Mouse (Mus musculus) MEL (cell line): Measurements from ENCODE around the gene Emilin2. TPM values are rescaled to one million over a fixed set of nuclear protein-coding genes. Genes with fewer than 3 reads are reported as not detected.

ENCODE experiments used
- DNase-seq: peaks from one replicate; pipeline ENCODE4 v3.0.0; 2011; ENCODE audit warnings: low read depth, low spot score
- H3K27ac ChIP-seq: 2 replicates; pipeline ENCODE4 v1.5.1; 2012; ENCODE audit warnings: low read depth, mild to moderate bottlenecking, control low read depth, low read length, moderate library complexity; ENCODE audit not compliant: control insufficient read depth
- H3K27me3 ChIP-seq, 2 experiments: fragments of 150-350 bp in 1 of 2; sonication (generic) in 1 of 2; 2 replicates each; pipeline ENCODE4 v1.6.1; 2012; ENCODE audit warnings: low read length in 2 of 2, mild to moderate bottlenecking in 2 of 2, improper control_type of control experiment in 1 of 2, moderate library complexity in 1 of 2; ENCODE audit not compliant: insufficient read depth in 2 of 2, control insufficient read depth in 1 of 2
- H3K36me3 ChIP-seq, 2 experiments: 2 replicates each; pipeline ENCODE4 v1.6.1; 2012 to 2014; ENCODE audit warnings: low read length in 2 of 2, improper control_type of control experiment in 1 of 2, inconsistent platforms in 1 of 2, mild to moderate bottlenecking in 1 of 2; ENCODE audit not compliant: insufficient read depth in 2 of 2, control insufficient read depth in 1 of 2
- H3K4me1 ChIP-seq, 2 experiments: fragments of 150-350 bp in 1 of 2; sonication (generic) in 1 of 2; 2 replicates each; pipeline ENCODE4 v1.6.1; 2012; ENCODE audit warnings: low read length in 2 of 2, improper control_type of control experiment in 1 of 2, mild to moderate bottlenecking in 1 of 2; ENCODE audit not compliant: insufficient read depth in 2 of 2, control insufficient read depth in 1 of 2
- H3K4me3 ChIP-seq, 2 experiments: fragments of 150-350 bp in 1 of 2; sonication (generic) in 1 of 2; 2 replicates each; pipeline ENCODE4 v1.5.1; 2012; ENCODE audit warnings: low read depth in 2 of 2, low read length in 2 of 2, mild to moderate bottlenecking in 2 of 2, moderate library complexity in 2 of 2, control low read depth in 1 of 2, improper control_type of control experiment in 1 of 2; ENCODE audit not compliant: control insufficient read depth in 1 of 2, insufficient read depth in 1 of 2
- H3K79me2 ChIP-seq: 2 replicates; pipeline ENCODE4 v1.6.1; 2012; ENCODE audit warnings: mild to moderate bottlenecking, low read length, moderate library complexity; ENCODE audit not compliant: control insufficient read depth, poor library complexity, insufficient read depth
- H3K9ac ChIP-seq: 2 replicates; pipeline ENCODE4 v1.6.1; 2012; ENCODE audit warnings: low read depth, mild to moderate bottlenecking, control low read depth, low read length, moderate library complexity; ENCODE audit not compliant: control insufficient read depth, poor library complexity, severe bottlenecking
- H3K9me3 ChIP-seq: fragments of 150-350 bp; sonication (generic); replicated peaks from 2 replicates; pipeline ENCODE4 v1.6.1; 2012; ENCODE audit warnings: mild to moderate bottlenecking, low read length, improper control_type of control experiment, moderate library complexity; ENCODE audit not compliant: insufficient read depth
- CHD1 ChIP-seq: IDR thresholded peaks from 2 replicates; pipeline ENCODE4 v1.6.1; 2012; ENCODE audit warnings: low read depth, mild to moderate bottlenecking, inconsistent platforms, low read length, improper control_type of control experiment
- CTCF ChIP-seq, 3 experiments: IDR thresholded peaks in 2 of 3; conservative IDR thresholded peaks in 1 of 3; 2 replicates each; pipeline ENCODE4 v1.5.1; 2011 to 2012; ENCODE audit warnings: low read length in 3 of 3, low read depth in 2 of 3, mild to moderate bottlenecking in 2 of 3, improper control_type of control experiment in 1 of 3, inconsistent platforms in 1 of 3, mixed read lengths in 1 of 3, moderate library complexity in 1 of 3; ENCODE audit not compliant: control insufficient read depth in 1 of 3, insufficient read depth in 1 of 3, poor library complexity in 1 of 3, severe bottlenecking in 1 of 3
- ELF1 ChIP-seq: IDR thresholded peaks from 2 replicates; pipeline ENCODE4 v1.6.1; 2014; ENCODE audit warnings: low read depth, mild to moderate bottlenecking, inconsistent platforms, low read length, improper control_type of control experiment, moderate library complexity
- ETS1 ChIP-seq: IDR thresholded peaks from 2 replicates; pipeline ENCODE4 v1.6.1; 2012; ENCODE audit warnings: low read depth, mild to moderate bottlenecking, inconsistent platforms, low read length, improper control_type of control experiment, moderate library complexity
- HCFC1 ChIP-seq: IDR thresholded peaks from 2 replicates; pipeline ENCODE4 v1.6.1; 2012; ENCODE audit warnings: low read depth, mild to moderate bottlenecking, inconsistent platforms, low read length, improper control_type of control experiment, moderate library complexity
- MAFK ChIP-seq: IDR thresholded peaks from 2 replicates; pipeline ENCODE4 v1.6.1; 2011; ENCODE audit warnings: low read depth, mild to moderate bottlenecking, low read length, improper control_type of control experiment, borderline replicate concordance
- MEF2A ChIP-seq: IDR thresholded peaks from 2 replicates; pipeline ENCODE4 v1.6.1; 2014; ENCODE audit warnings: low read depth, mild to moderate bottlenecking, inconsistent platforms, low read length, improper control_type of control experiment; ENCODE audit not compliant: poor library complexity, insufficient replicate concordance, severe bottlenecking; ENCODE audit errors: extremely low read depth
- MYB ChIP-seq: IDR thresholded peaks from 2 replicates; pipeline ENCODE4 v1.6.1; 2011; ENCODE audit warnings: mild to moderate bottlenecking, low read depth, low read length, improper control_type of control experiment
- MYC ChIP-seq: IDR thresholded peaks from 2 replicates; pipeline ENCODE4 v1.6.1; 2011; ENCODE audit warnings: low read depth, mild to moderate bottlenecking, low read length, improper control_type of control experiment, moderate library complexity
- NRF1 ChIP-seq: IDR thresholded peaks from 2 replicates; pipeline ENCODE4 v1.6.1; 2014; ENCODE audit warnings: low read depth, mild to moderate bottlenecking, inconsistent platforms, low read length, improper control_type of control experiment, moderate library complexity; ENCODE audit not compliant: poor library complexity, insufficient read depth, severe bottlenecking
- RAD21 ChIP-seq: IDR thresholded peaks from 2 replicates; pipeline ENCODE4 v1.6.1; 2011; ENCODE audit warnings: mild to moderate bottlenecking, low read depth, low read length, improper control_type of control experiment
- RCOR1 ChIP-seq: IDR thresholded peaks from 2 replicates; pipeline ENCODE4 v1.6.1; 2012; ENCODE audit warnings: low read depth, mild to moderate bottlenecking, inconsistent platforms, low read length, improper control_type of control experiment
- SMC3 ChIP-seq: IDR thresholded peaks from 2 replicates; pipeline ENCODE4 v1.6.1; 2011; ENCODE audit warnings: low read depth, low read length, improper control_type of control experiment
- TAL1 ChIP-seq: IDR thresholded peaks from 2 replicates; pipeline ENCODE4 v1.6.1; 2012; ENCODE audit warnings: mild to moderate bottlenecking, inconsistent platforms, low read length, moderate library complexity, mixed read lengths
- TBP ChIP-seq: IDR thresholded peaks from 2 replicates; pipeline ENCODE4 v1.8.0; 2011; ENCODE audit warnings: low read depth, low read length, improper control_type of control experiment
- USF2 ChIP-seq, 2 experiments: IDR thresholded peaks; 2 replicates each; pipeline ENCODE4 v1.6.1; 2011 to 2012; ENCODE audit warnings: improper control_type of control experiment in 2 of 2, low read length in 2 of 2, borderline replicate concordance in 1 of 2, inconsistent platforms in 1 of 2, low read depth in 1 of 2, mild to moderate bottlenecking in 1 of 2; ENCODE audit not compliant: insufficient read depth in 1 of 2
- ZKSCAN1 ChIP-seq: IDR thresholded peaks from 2 replicates; pipeline ENCODE4 v1.6.1; 2012; ENCODE audit warnings: low read depth, mild to moderate bottlenecking, inconsistent platforms, low read length, improper control_type of control experiment, moderate library complexity
- ZMIZ1 ChIP-seq: IDR thresholded peaks from 2 replicates; pipeline ENCODE4 v1.6.1; 2012; ENCODE audit warnings: low read depth, mild to moderate bottlenecking, inconsistent platforms, low read length, improper control_type of control experiment, moderate library complexity
- polyA plus RNA-seq, 2 experiments: library from polyadenylated mRNA; stranded (reverse) in 1 of 2; unstranded in 1 of 2; fragments of >175 nt in 1 of 2; fragments of >200 nt in 1 of 2; gene quantifications; 2 replicates each; pipeline versions ENCODE4 v1.2.1 to v1.2.4; 2012; ENCODE audit warnings: low replicate concordance in 2 of 2, low read depth in 1 of 2; ENCODE audit not compliant: insufficient read length in 2 of 2, insufficient read depth in 1 of 2, missing spikeins in 1 of 2
- total RNA-seq: library from RNA; depleted of rRNA; stranded (reverse); fragments of 300-350 nt; gene quantifications from 2 replicates; pipeline ENCODE4 v1.2.3, GENCODE M21; 2012

Gene Emilin2
- total and polyA plus RNA-seq, 3 experiments, result 37.4 to 95.5 (median 92.6) TPM

GRCm38 (mm10) chr17:71319361-71319760 lies 7.6 kb upstream of the Emilin2 start:
- no peak for DNase-seq
- H3K27me3 ChIP-seq, result no peaks in the 10 kb centered on the region
- no peaks in the 10 kb centered on the region for H3K9me3 ChIP-seq
- TF ChIP-seq MEF2A (no peak), USF2 (IDR thresholded peaks at IDR 0.05; ENCODE audit: borderline replicate concordance in 1 of 2, insufficient read depth in 1 of 2, low read depth in 1 of 2, low read length in 2 of 2) (no peak), ZKSCAN1 (no peak), RAD21 (no peak), SMC3 (no peak)
- TF ChIP-seq, all 39 proteins: peak for 0
- Histone ChIP-seq H3K9ac (no peak overlapping the region), H3K4me3 (no peak overlapping the region), H3K27ac (no peak overlapping the region), H3K36me3 (no peaks in the 10 kb centered on the region), H3K79me2 (no peaks in the 10 kb centered on the region), H3K4me1 (no peaks in the 10 kb centered on the region)

DNA sequence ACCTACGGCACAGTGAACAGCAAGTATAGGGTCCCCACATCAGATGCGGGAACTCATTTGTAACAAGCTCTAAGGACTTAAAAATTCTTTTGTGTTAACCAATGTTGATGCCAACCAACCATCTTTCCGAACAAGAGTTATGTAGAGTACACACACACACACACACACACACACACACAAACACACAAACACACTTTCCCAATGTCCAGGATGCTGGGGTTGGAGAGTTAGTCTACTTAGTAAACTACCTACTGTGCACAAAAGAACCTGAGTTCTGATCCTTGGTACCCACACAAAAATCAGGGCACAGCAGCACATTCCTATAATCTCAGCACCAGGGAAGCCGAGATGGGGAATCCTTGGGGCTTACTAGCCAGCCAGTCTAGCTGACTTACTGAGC lies 5.8 kb upstream of the Emilin2 start:
- H3K9me3 ChIP-seq, result no peaks in the 10 kb centered on the region
- DNase-seq, result no peak
- no peak overlapping the region for H3K27ac ChIP-seq
- no peaks in the 10 kb centered on the region for H3K4me1 ChIP-seq
- H3K9ac ChIP-seq, result no peak overlapping the region
- H3K27me3 ChIP-seq, result no peaks in the 10 kb centered on the region
- H3K4me3 ChIP-seq, result no peak overlapping the region
- no peak for TF ChIP-seq RAD21
- no peak for TF ChIP-seq ELF1
- TF ChIP-seq CHD1, result no peak
- no peak for TF ChIP-seq MYC
- TF ChIP-seq NRF1, result no peak
- TF ChIP-seq TAL1, result no peak
- no peak for TF ChIP-seq HCFC1
- no peak for TF ChIP-seq CTCF (IDR thresholded peaks at IDR 0.05 in 2 of 3, conservative IDR thresholded peaks at IDR 0.05 in 1 of 3; ENCODE audit: control insufficient read depth in 1 of 3, insufficient read depth in 1 of 3, low read depth in 2 of 3, low read length in 3 of 3, poor library complexity in 1 of 3, severe bottlenecking in 1 of 3)
- TF ChIP-seq TBP, result no peak
- no peak for TF ChIP-seq MYB
- no peak for TF ChIP-seq RCOR1
- no peak for TF ChIP-seq ZMIZ1
- TF ChIP-seq ETS1, result no peak
- TF ChIP-seq MAFK, result no peak
- no peaks in the 10 kb centered on the region for H3K79me2 ChIP-seq
- no peaks in the 10 kb centered on the region for H3K36me3 ChIP-seq
